Mouse (Mus musculus) intestine, embryonic 16.5 days (tissue): ENCODE measurements around the gene Padi1. TPM values are rescaled to one million over a fixed set of nuclear protein-coding genes. Genes with fewer than 3 reads are reported as not detected.

Source experiments
- ATAC-seq: fragments of 200-750 bp; cut with Nextera tagmentation; 2 replicates; pipeline ENCODE4 v1.8.0; 2017; ENCODE audit warnings: moderate TSS enrichment, moderate library complexity
- H3K27ac ChIP-seq: fragments of 300-500 bp; sonication (generic); 2 replicates; pipeline ENCODE4 v1.5.1; 2014; ENCODE audit warnings: mild to moderate bottlenecking, low read length
- H3K27me3 ChIP-seq: fragments of 300-500 bp; sonication (generic); replicated peaks from 2 replicates; pipeline ENCODE4 v1.6.1; 2014; ENCODE audit warnings: low read length, control low read depth, mixed read lengths; ENCODE audit not compliant: control insufficient read depth, insufficient read depth
- H3K36me3 ChIP-seq: fragments of 300-500 bp; sonication (generic); 2 replicates; pipeline ENCODE4 v1.6.1; 2014; ENCODE audit warnings: low read length, control low read depth; ENCODE audit not compliant: control insufficient read depth, insufficient read depth
- H3K4me1 ChIP-seq: fragments of 300-500 bp; sonication (generic); 2 replicates; pipeline ENCODE4 v1.6.1; 2014; ENCODE audit warnings: low read length, control low read depth, mixed read lengths; ENCODE audit not compliant: control insufficient read depth, insufficient read depth
- H3K4me2 ChIP-seq: fragments of 300-500 bp; sonication (generic); 2 replicates; pipeline ENCODE4 v1.6.1; 2014; ENCODE audit warnings: low read depth, low read length, control low read depth
- H3K4me3 ChIP-seq: fragments of 300-500 bp; sonication (generic); 2 replicates; pipeline ENCODE4 v1.5.1; 2014; ENCODE audit warnings: mild to moderate bottlenecking, low read length
- H3K9ac ChIP-seq: fragments of 300-500 bp; sonication (generic); 2 replicates; pipeline ENCODE4 v1.6.1; 2014; ENCODE audit warnings: low read depth, low read length
- H3K9me3 ChIP-seq: fragments of 300-500 bp; sonication (generic); 2 replicates; pipeline ENCODE4 v1.6.1; 2016; ENCODE audit warnings: low read length, control low read depth; ENCODE audit not compliant: control insufficient read depth
- WGBS: fragments of 180-500 bp; shearing (Covaris S2); extraction: QIAGEN DNeasy Blood & Tissue Kit; methylation state at CpG from one replicate; pipeline ENCODE4 v1.1.7; 2014; 5-methylcytosine and 5-hydroxymethylcytosine counted together
- polyA plus RNA-seq: library from polyadenylated mRNA; unstranded; fragments of >200 nt; fragmentation: Nextera tagmentation; extraction: Ambion mirVana; gene quantifications from 2 replicates; pipeline ENCODE4 v1.2.1, GENCODE M21; 2015

Gene Padi1
- polyA plus RNA-seq, 1 experiment from 2014 or later, result 0.28 TPM

DNA sequence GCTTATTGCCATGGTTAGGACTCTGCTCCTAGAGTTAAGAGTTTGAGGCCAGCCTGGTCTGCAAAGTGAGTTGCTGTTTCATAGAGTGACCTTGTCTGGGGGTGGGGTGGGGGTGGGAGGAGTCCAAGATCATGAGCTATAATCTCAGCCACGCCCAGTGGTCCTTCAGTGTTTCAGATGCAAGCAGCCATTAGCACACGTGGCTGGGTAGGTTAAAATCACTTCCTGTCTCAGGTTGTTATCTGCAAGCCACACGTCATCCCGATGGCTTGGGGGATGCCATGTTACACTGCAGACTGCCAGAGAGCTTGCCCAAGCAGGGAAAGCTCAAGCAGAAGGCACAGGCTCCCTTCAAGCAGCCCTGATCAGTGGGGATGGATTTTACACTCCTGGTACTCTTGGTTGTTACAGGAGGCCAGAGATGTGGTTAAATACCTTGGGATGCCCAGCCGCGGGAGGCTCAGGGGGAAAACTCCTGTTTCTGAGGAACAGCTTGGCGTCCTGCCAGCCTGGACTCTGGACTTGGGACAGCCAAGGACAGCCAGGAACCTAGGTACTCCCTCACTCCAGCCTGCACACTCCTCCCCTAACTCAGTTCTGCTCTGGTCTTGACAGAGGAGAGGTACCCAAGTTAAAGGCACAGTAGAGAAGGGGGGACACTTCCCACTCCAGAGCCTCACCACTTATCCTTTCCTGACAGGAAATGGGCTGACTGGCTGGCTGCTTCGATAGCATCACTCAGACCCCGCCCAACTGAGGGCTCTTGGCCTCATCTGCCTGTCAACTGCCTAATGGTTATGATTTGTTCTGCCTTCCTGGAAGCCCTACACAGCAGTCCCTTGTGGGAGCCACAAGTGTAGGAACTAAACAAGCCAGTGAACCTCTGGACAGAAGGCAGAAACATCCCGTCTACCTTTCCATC, 29.3 kb downstream of the Padi1 start:
- Histone ChIP-seq H3K4me3 (no peak overlapping the region), H3K9me3 (no peaks in the 10 kb centered on the region), H3K27me3 (no peaks in the 10 kb centered on the region), H3K36me3 (no peaks in the 10 kb centered on the region), H3K4me1 (peaks cover 32% of the 10 kb centered on the region), H3K4me2 (peak overlapping the region; percentile 12; the same call in 1 of the 2 replicates), H3K27ac (peak overlapping the region; percentile 75), H3K9ac (no peak overlapping the region; the same call in 1 of the 2 replicates)
- ATAC-seq, result peak; percentile 75
- 30% methylated on average over 10 of the region's 10 CpGs for WGBS

DNA sequence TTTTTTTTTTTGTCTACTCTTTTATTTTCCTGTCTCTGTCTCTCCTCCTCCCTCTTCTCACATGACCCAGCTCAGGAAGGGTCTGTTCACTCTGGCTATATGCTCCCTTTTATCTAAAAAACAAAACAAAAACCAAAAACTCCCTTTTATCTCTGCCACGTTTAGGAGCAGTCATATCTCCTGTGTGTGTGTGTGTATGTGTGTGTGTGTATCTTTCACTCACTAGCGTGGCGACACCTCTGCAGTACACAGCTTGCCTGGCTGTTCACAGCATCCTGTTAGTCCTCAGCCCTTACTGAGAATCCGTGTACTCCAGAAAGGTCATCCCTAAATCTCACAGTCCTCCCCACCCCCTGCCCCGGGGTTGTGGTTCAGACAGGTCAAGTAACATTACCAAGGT, 30.1 kb downstream of the Padi1 start:
- H3K36me3 ChIP-seq, result no peaks in the 10 kb centered on the region
- peaks cover 32% of the 10 kb centered on the region for H3K4me1 ChIP-seq
- no peaks in the 10 kb centered on the region for H3K9me3 ChIP-seq
- peak overlapping the region; percentile 67; the same call in 1 of the 2 replicates for H3K4me2 ChIP-seq
- WGBS, result 65% methylated on average over 5 of the region's 5 CpGs
- ATAC-seq, result no peak
- no peaks in the 10 kb centered on the region for H3K27me3 ChIP-seq
- no peak overlapping the region for H3K4me3 ChIP-seq
- H3K9ac ChIP-seq, result no peak overlapping the region; the same call in 1 of the 2 replicates
- peak overlapping the region; percentile 75 for H3K27ac ChIP-seq

DNA sequence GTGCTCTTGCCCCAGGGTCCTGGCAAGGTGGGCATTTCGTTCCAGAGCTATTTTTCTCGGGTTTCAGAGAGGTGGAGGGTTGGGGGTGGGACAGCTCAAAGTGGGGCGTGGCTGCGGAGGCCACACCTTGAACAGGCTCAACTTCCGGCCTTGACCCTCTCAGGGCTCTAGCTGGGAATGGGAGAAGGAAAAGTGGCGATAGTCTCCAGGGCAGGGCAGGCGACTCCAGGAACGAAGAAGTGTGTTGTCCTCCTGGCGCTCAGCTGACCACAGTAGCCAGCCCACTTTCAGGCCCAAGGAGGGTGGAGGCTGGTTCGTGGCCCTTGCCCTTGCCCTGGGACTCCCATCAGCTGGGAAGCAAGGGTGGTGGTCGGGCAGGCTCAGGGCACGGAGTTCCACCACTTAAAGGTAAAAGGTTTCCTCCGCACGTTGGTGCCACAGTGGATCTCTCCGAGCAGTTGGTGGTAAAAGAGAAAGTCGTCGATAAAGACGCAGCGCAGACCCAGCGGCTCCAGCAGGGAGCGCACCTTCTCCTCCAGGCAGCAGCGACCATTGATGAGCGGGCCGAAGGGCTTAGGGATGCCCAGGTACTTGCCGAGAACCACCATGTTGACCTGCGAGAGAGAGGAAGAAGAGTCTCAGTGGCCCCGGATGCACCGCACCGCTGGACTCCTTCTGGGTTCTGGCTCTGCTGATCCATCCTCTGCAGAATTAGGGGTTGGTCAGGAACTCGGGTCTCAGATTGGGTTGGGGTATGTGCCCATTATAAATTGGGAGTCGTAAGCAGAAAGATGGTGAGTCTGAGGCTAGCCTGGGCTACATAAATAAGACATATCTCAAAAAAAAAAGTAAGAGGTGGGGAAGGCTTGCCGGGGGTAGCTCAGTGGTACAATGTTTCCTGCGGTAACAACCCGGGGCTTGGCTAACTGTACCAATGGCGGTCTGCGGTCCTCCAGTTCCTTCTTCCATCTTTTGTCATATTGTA, 31.0 kb downstream of the Padi1 start:
- Histone ChIP-seq H3K4me1 (peaks cover 32% of the 10 kb centered on the region), H3K27me3 (no peaks in the 10 kb centered on the region), H3K27ac (peak overlapping the region; percentile 76), H3K36me3 (no peaks in the 10 kb centered on the region), H3K9me3 (no peaks in the 10 kb centered on the region), H3K9ac (peak overlapping the region; percentile 62), H3K4me3 (peak overlapping the region; percentile 44), H3K4me2 (peak overlapping the region; percentile 67)
- WGBS, result 25% methylated on average over 36 of the region's 36 CpGs
- peak; percentile 50 for ATAC-seq

DNA sequence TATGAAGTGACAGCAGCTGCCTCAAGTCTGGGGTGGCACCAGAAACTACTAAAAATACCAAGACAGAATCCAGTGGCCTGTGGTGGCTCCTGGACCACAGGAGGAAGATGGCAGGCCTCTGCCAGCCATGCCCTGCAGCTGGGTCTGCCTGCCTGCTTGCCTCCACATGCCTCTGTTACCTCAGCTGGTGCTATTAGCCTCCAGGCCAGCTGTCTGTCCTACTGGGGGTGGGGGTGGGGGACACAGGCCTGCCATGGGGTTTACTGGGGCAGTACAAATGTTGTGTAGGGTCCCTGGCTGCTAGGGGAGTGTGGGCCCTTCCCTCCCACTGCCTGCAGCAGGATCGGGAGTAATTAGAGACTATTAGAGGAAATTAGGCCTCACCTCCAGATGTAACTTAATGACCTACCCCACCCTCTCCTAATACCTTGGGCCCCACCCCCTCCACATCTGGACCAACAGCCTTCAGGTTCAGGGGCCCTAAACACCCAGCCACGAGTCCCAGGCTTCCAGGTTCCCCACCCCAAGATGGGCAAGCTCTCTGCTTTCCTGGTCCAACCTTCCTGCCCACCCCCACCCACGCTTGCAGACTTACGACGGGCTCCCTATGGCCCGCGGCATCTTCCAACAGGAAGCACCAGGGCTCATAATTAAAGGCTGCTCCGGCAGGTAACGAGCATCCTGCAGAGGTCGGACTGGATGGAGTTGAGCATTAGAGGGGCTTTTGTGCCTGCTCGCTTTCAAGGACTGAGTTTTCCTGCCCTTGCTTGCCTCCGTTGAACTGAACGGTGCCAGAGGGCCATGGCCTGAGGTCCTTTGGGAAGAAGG, 32.0 kb downstream of the Padi1 start:
- ATAC-seq, result no peak
- peak overlapping the region; percentile 44 for H3K4me3 ChIP-seq
- H3K9ac ChIP-seq, result peak overlapping the region; percentile 62
- peak overlapping the region; percentile 76; the same call in 1 of the 2 replicates for H3K27ac ChIP-seq
- no peaks in the 10 kb centered on the region for H3K9me3 ChIP-seq
- 23% methylated on average over 13 of the region's 13 CpGs for WGBS
- H3K4me1 ChIP-seq, result peaks cover 32% of the 10 kb centered on the region
- H3K27me3 ChIP-seq, result no peaks in the 10 kb centered on the region
- H3K36me3 ChIP-seq, result no peaks in the 10 kb centered on the region
- H3K4me2 ChIP-seq, result peak overlapping the region; percentile 67

DNA sequence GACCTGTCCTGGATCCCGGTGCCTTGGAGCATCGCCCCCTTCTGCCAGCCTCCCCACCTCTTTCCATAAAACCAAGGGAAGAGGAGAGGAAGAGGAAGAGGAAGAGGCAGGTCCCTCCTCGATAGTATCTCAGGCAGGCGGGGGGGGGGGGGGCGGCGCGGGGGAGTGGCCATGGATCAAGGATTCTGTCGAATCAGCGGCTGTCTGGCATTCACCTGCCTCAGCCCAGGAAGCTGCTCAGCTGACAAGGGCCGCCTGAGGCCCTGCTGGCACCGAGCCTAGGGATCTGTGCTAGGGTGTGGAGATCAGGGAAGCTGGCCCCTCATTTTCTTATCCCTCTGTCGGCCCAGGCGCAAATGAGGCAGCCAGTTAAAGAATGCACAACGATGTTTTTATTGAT, 33.0 kb downstream of the Padi1 start:
- peak; percentile 36; the same call in 1 of the 2 replicates for ATAC-seq

DNA sequence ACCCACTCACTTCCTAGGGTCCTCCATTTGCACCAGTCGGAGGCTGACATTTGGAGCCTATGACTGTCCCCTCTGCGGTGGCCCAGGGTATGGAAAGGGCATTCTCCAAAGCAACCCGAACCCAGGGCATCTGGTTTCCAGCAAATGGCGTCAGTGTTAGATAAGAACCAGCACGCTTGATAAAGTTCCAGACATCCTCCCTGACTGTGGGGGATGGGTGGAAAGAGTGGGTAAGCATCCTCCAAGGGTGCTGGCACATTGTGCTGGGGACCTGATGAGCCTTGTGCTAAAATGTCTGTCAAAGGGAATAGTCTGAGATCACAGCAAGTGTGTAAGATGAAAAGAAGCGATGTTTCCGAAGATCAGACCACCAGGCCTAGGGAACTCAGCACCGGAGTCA, 33.4 kb downstream of the Padi1 start:
- no peaks in the 10 kb centered on the region for H3K36me3 ChIP-seq
- no peak overlapping the region for H3K4me2 ChIP-seq
- 52% methylated on average over 8 of the region's 8 CpGs for WGBS
- H3K4me3 ChIP-seq, result no peak overlapping the region
- ATAC-seq, result no peak
- no peak overlapping the region for H3K27ac ChIP-seq
- H3K27me3 ChIP-seq, result no peaks in the 10 kb centered on the region
- peaks cover 32% of the 10 kb centered on the region for H3K4me1 ChIP-seq
- no peaks in the 10 kb centered on the region for H3K9me3 ChIP-seq
- no peak overlapping the region for H3K9ac ChIP-seq

More for the DNA sequence above, 33.0 kb downstream of the Padi1 start:
- Histone ChIP-seq H3K27me3 (no peaks in the 10 kb centered on the region), H3K4me2 (no peak overlapping the region), H3K9ac (no peak overlapping the region), H3K27ac (no peak overlapping the region), H3K36me3 (no peaks in the 10 kb centered on the region), H3K9me3 (no peaks in the 10 kb centered on the region), H3K4me3 (no peak overlapping the region), H3K4me1 (peaks cover 32% of the 10 kb centered on the region)
- WGBS, result 17% methylated on average over 14 of the region's 14 CpGs

DNA sequence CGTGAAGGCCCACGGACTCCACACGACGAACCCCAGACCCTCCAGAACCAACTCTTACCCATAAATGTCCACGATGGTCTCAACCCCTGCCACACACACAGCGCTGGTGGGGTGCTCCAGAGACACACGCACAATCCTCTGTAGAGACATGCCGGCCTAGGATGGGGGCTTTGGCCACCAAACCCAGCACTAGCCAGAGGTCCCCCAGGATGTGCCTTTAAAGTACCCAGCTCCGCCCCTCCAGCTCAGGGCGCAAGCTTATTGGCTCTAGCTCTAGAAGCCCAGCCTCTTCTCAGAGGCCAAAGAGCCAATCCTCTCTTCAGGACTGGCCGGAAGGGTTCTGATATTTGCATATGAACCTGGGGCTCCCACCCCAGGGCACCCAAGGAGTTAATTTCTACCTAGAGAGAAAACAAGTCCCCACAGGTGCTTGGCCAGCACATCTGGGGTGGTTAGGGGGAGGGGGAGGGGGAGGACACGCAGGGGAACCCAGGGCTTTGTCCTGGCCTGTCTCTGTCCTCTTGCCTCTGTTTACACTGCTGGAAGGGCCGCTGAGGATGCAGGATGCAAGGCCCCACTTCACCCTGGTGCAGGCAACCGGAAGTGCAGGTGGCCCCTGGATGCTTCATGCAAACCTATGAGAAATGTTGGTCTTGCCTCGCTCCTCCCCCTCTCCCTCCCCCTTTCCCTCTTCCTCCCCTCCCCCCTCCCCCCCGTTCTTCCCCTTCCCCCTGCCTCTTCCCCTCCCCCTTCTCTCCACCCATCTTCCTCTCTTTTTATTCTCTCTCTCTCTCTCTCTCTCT, 34.9 kb downstream of the Padi1 start, which contains the start of gene Padi3:
Gene Padi3, minus strand, starts transcription at position 191 of the 803 bp plus-strand sequence.
- H3K9me3 ChIP-seq, result no peaks in the 10 kb centered on the region
- no peaks in the 10 kb centered on the region for H3K27me3 ChIP-seq
- no peaks in the 10 kb centered on the region for H3K36me3 ChIP-seq
- H3K4me1 ChIP-seq, result peaks cover 23% of the 10 kb centered on the region
- 69% methylated on average over 16 of the region's 16 CpGs for WGBS
- H3K4me2 ChIP-seq, result no peak within 1 kb of the TSS
- no peak for ATAC-seq
- H3K27ac ChIP-seq, result no peak within 1 kb of the TSS
- H3K4me3 ChIP-seq, result no peak within 1 kb of the TSS
- no peak within 1 kb of the TSS for H3K9ac ChIP-seq

DNA sequence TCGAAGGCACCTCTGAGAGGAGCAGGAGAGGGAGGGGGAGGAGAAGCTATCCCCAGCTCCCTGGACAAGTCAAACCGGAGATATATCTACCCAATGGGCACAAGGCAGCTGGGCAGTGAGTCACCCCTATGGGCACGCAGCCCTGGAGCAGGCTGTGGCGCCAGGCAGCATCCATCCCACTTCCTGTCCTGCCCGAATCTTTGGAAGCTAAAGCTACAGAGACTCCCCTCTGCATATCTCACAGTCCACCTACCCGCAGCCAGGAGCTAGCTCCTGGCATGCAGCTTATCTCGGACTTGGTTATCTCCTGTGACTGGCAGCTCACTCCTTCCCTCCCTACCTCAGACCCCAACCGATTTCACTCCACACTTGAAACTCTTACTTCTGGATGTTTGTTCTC, 36.5 kb downstream of the Padi1 start:
- no peaks in the 10 kb centered on the region for H3K36me3 ChIP-seq
- H3K27ac ChIP-seq, result no peak overlapping the region
- H3K4me2 ChIP-seq, result no peak overlapping the region
- H3K9me3 ChIP-seq, result no peaks in the 10 kb centered on the region
- no peak overlapping the region for H3K4me3 ChIP-seq
- H3K4me1 ChIP-seq, result peaks cover 10% of the 10 kb centered on the region
- ATAC-seq, result no peak
- WGBS, result 65% methylated on average over 8 of the region's 8 CpGs
- no peak overlapping the region for H3K9ac ChIP-seq
- no peaks in the 10 kb centered on the region for H3K27me3 ChIP-seq
